In the genomic region with DNA sequence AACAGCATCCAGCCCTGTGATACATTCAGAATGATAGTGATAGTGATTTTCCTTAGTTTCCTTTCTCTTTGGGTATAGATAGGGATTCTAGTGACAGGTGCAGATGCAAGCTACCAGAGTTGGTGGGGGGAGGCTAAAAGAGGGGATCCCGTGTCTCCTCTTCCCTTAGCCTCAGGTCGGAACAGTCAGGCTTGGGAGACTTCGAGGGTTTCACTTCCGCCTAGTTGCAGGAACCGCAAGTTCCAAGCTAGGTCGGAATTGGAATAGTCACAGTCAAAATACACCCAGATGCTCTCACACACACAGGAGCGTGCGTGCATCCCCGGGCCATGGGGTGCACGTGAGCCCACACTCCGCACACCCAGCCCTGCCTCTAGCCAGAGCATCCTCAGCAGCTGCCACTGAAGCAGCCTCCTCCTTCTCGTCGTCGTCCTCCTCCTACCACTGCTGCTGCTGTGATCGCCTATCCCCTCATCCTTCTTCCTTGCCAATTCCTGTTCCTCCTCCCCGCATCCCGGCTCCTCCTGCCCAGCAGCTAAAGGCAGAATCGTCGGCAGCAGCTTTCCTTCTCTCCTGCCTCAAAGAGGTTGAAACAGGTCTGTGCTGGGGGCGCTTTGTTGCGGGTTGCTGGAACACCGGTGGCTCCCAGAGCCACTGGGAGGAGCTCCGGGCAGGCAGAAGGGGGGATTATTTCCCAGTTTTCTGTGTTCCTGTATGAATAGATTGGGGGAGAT, we compare ENCODE assay signal across 8 mouse cellular contexts. TPM values are rescaled to one million over a fixed set of nuclear protein-coding genes. Genes with fewer than 3 reads are reported as not detected.
DNase-seq lines count a peak whose midpoint lies in the region; ATAC-seq lines count a peak whose summit lies in the region.

A gene (plus strand): TSS at position 424 of the 734 bp plus-strand sequence.

- DNase-seq in kidney, postnatal 25 days = no peak
- no peak for DNase-seq in adrenal gland, postnatal 4 days (ENCODE audit: low spot score in 2 of 2)
- DNase-seq in layer of hippocampus, adult 8-10 months (ENCODE audit: low spot score in 2 of 2) = peak; percentile 12 to 27
- DNase-seq in midbrain, embryonic 14.5 days = peak; percentile 73
- peak; percentile 3 for DNase-seq in testis, postnatal 14 days (ENCODE audit: low spot score)
- no peak for DNase-seq in B cell, adult 2 months

- no peak for ATAC-seq in kidney, embryonic 15.5 days (replicated peaks; ENCODE audit: low FRiP score)
- peak; percentile 90 for ATAC-seq in forebrain, embryonic 13.5 days
- ATAC-seq in midbrain, embryonic 14.5 days (ENCODE audit: low FRiP score, low TSS enrichment) = peak; percentile 81

- WGBS in kidney, embryonic 15.5 days = 20% methylated on average over 23 of the region's 23 CpGs
- WGBS in forebrain, embryonic 13.5 days = 12% methylated on average over 21 of the region's 23 CpGs
- 24% methylated on average over 23 of the region's 23 CpGs for WGBS in midbrain, embryonic 14.5 days

- H3K27ac ChIP-seq in kidney, embryonic 15.5 days = no peak within 1 kb of the TSS
- H3K27ac ChIP-seq in forebrain, embryonic 13.5 days = peak within 1 kb of the TSS; percentile 91
- H3K27ac ChIP-seq in midbrain, embryonic 14.5 days (replicated peaks; ENCODE audit: low read depth, low read length) = peak within 1 kb of the TSS; percentile 95

- H3K4me3 ChIP-seq in kidney, embryonic 15.5 days (replicated peaks) = peak within 1 kb of the TSS; percentile 29
- H3K4me3 ChIP-seq in forebrain, embryonic 13.5 days = peak within 1 kb of the TSS; percentile 47
- H3K4me3 ChIP-seq in midbrain, embryonic 14.5 days (replicated peaks; ENCODE audit: low read depth, low read length) = peak within 1 kb of the TSS; percentile 46

- H3K27me3 ChIP-seq in kidney, embryonic 15.5 days = peaks cover 44% of the 10 kb centered on the region
- peaks cover 4% of the 10 kb centered on the region; the same call in 1 of the 2 replicates for H3K27me3 ChIP-seq in forebrain, embryonic 13.5 days
- H3K27me3 ChIP-seq in midbrain, embryonic 14.5 days (ENCODE audit: control insufficient read depth, insufficient read depth, low read length) = no peaks in the 10 kb centered on the region

- H3K9ac ChIP-seq in kidney, embryonic 15.5 days = no peak within 1 kb of the TSS
- H3K9ac ChIP-seq in forebrain, embryonic 13.5 days = peak within 1 kb of the TSS; percentile 77
- peak within 1 kb of the TSS; percentile 72 for H3K9ac ChIP-seq in midbrain, embryonic 14.5 days (replicated peaks; ENCODE audit: low read length)

- peak within 1 kb of the TSS; percentile 61 for H3K4me2 ChIP-seq in kidney, embryonic 15.5 days
- H3K4me2 ChIP-seq in forebrain, embryonic 13.5 days = peak within 1 kb of the TSS; percentile 62
- peak within 1 kb of the TSS; percentile 55 for H3K4me2 ChIP-seq in midbrain, embryonic 14.5 days (ENCODE audit: low read length)

- H3K9me3 ChIP-seq in kidney, embryonic 15.5 days (replicated peaks) = no peaks in the 10 kb centered on the region
- no peaks in the 10 kb centered on the region for H3K9me3 ChIP-seq in forebrain, embryonic 13.5 days (replicated peaks)
- H3K9me3 ChIP-seq in midbrain, embryonic 14.5 days (ENCODE audit: control insufficient read depth, low read length) = no peaks in the 10 kb centered on the region

- H3K36me3 ChIP-seq in kidney, embryonic 15.5 days = no peaks in the 10 kb centered on the region
- H3K36me3 ChIP-seq in forebrain, embryonic 13.5 days (ENCODE audit: poor library complexity, severe bottlenecking) = no peaks in the 10 kb centered on the region
- H3K36me3 ChIP-seq in midbrain, embryonic 14.5 days (ENCODE audit: control insufficient read depth, insufficient read depth, low read length) = no peaks in the 10 kb centered on the region

- no peaks in the 10 kb centered on the region for H3K4me1 ChIP-seq in kidney, embryonic 15.5 days
- H3K4me1 ChIP-seq in forebrain, embryonic 13.5 days = peaks cover 11% of the 10 kb centered on the region; the same call in 1 of the 2 replicates
- no peaks in the 10 kb centered on the region for H3K4me1 ChIP-seq in midbrain, embryonic 14.5 days (ENCODE audit: control insufficient read depth, insufficient read depth, low read length)

RNA-seq across cellular contexts. Expression of the gene that starts here (rescaled TPM):
- 4.8 and 5.8 TPM in 2 replicates for polyA plus RNA-seq in kidney, embryonic 15.5 days (2015; fragmentation: Nextera tagmentation; extraction: Ambion mirVana)
- total RNA-seq in adrenal gland, postnatal 4 days (2021) = 10 to 100 TPM; 28.6 to 29.7 TPM
- 149 and 162 TPM in 2 replicates for polyA plus RNA-seq in forebrain, embryonic 13.5 days (2015; fragmentation: Nextera tagmentation; extraction: Ambion mirVana)
- total RNA-seq in layer of hippocampus, adult 8-10 months (2022) = 100 to 1,000 TPM; 110 to 146 (median 131) TPM
- 211 and 249 TPM in 2 replicates for polyA plus RNA-seq in midbrain, embryonic 14.5 days (2014; fragmentation: Nextera tagmentation; extraction: Ambion mirVana)

Comparison
In these comparisons a context has a peak if more than half of its experiments do, and no peak if none do; other contexts are left out.
1. RNA of the gene that starts here (polyA plus RNA-seq): 211 to 249 TPM in midbrain, embryonic 14.5 days and 149 to 162 TPM in forebrain, embryonic 13.5 days; 4.8 to 5.8 TPM in kidney, embryonic 15.5 days; every median in the first group is over 10 times any median in the second.
2. DNase-seq: peak in layer of hippocampus, adult 8-10 months (2 of 2), midbrain, embryonic 14.5 days (single experiment) and testis, postnatal 14 days (single experiment); none in kidney, postnatal 25 days (0 of 2), adrenal gland, postnatal 4 days (0 of 2) and B cell, adult 2 months (0 of 2).
3. Peak in every context shown above with its lines, with median percentiles within 50 percentile points of each other: H3K4me2 ChIP-seq and H3K4me3 ChIP-seq.